Mouse (Mus musculus) limb, embryonic 13.5 days (tissue): ENCODE measurements at regions not wholly inside any gene's neighbourhood (a gene's known extent, or its start where the extent isn't known, plus 50 kb on each side); places are given as distances from the start of the nearest gene placed in this dataset.

ENCODE experiments used
- ATAC-seq: fragments of 200-750 bp; cut with Nextera tagmentation; 2 replicates; pipeline ENCODE4 v1.8.0; 2017; ENCODE audit warnings: low read depth, moderate number of reproducible peaks, moderate TSS enrichment; ENCODE audit not compliant: low FRiP score
- H3K27ac ChIP-seq: fragments of 300-500 bp; sonication (generic); 2 replicates; pipeline ENCODE4 v1.5.1; 2015; ENCODE audit warnings: inconsistent platforms, mild to moderate bottlenecking, moderate library complexity
- H3K27me3 ChIP-seq: fragments of 300-500 bp; sonication (generic); 2 replicates; pipeline ENCODE4 v1.6.1; 2015; ENCODE audit warnings: mild to moderate bottlenecking, inconsistent platforms
- H3K36me3 ChIP-seq: fragments of 300-500 bp; sonication (generic); 2 replicates; pipeline ENCODE4 v1.6.1; 2015; ENCODE audit warnings: inconsistent platforms, mild to moderate bottlenecking, moderate library complexity
- H3K4me1 ChIP-seq: fragments of 300-500 bp; sonication (generic); 2 replicates; pipeline ENCODE4 v1.6.1; 2015; ENCODE audit warnings: inconsistent platforms
- H3K4me2 ChIP-seq: fragments of 300-500 bp; sonication (generic); replicated peaks from 2 replicates; pipeline ENCODE4 v1.6.1; 2015; ENCODE audit warnings: inconsistent platforms, mild to moderate bottlenecking, moderate library complexity
- H3K4me3 ChIP-seq: fragments of 300-500 bp; sonication (generic); 2 replicates; pipeline ENCODE4 v1.5.1; 2015; ENCODE audit warnings: moderate library complexity, mild to moderate bottlenecking, inconsistent platforms
- H3K9ac ChIP-seq: fragments of 300-500 bp; sonication (generic); 2 replicates; pipeline ENCODE4 v1.6.1; 2015; ENCODE audit warnings: mild to moderate bottlenecking, inconsistent platforms
- H3K9me3 ChIP-seq: fragments of 300-500 bp; sonication (generic); 2 replicates; pipeline ENCODE4 v1.6.1; 2016; ENCODE audit warnings: inconsistent platforms
- WGBS: fragments of 180-500 bp; shearing (Covaris S2); methylation state at CpG from one replicate; pipeline ENCODE4 v1.1.7; 2015; 5-methylcytosine and 5-hydroxymethylcytosine counted together

- Histone ChIP-seq H3K4me3 (no peak overlapping the region), H3K27me3 (no peaks in the 10 kb centered on the region), H3K9ac (no peak overlapping the region), H3K36me3 (no peaks in the 10 kb centered on the region), H3K9me3 (no peaks in the 10 kb centered on the region), H3K4me1 (no peaks in the 10 kb centered on the region), H3K4me2 (no peak overlapping the region), H3K27ac (no peak overlapping the region)
- 75% methylated on average over 1 of the region's 1 CpGs for WGBS
- ATAC-seq, result no peak
Observed at GRCm38 (mm10) chr5:116752096-116752495, 160.5 kb upstream of the Srrm4 start.

GRCm38 (mm10) chr5:116745776-116746175 is 154.2 kb upstream of the Srrm4 start:
- WGBS, result 89% methylated on average over 4 of the region's 4 CpGs
- ATAC-seq, result no peak
- H3K9me3 ChIP-seq, result no peaks in the 10 kb centered on the region
- no peaks in the 10 kb centered on the region for H3K27me3 ChIP-seq
- H3K27ac ChIP-seq, result no peak overlapping the region
- H3K36me3 ChIP-seq, result no peaks in the 10 kb centered on the region
- no peak overlapping the region for H3K4me3 ChIP-seq
- H3K4me1 ChIP-seq, result 0 out of 2 replicates have a peak, but pooled peaks cover 4% of the 10 kb centered on the region
- no peak overlapping the region for H3K9ac ChIP-seq
- H3K4me2 ChIP-seq, result no peak overlapping the region

- Histone ChIP-seq H3K9ac (no peak overlapping the region), H3K4me3 (no peak overlapping the region), H3K4me2 (no peak overlapping the region), H3K4me1 (0 out of 2 replicates have a peak, but pooled peaks cover 4% of the 10 kb centered on the region), H3K27ac (no peak overlapping the region), H3K27me3 (no peaks in the 10 kb centered on the region), H3K9me3 (no peaks in the 10 kb centered on the region), H3K36me3 (no peaks in the 10 kb centered on the region)
- no peak for ATAC-seq
- WGBS, result 25% methylated on average over 10 of the region's 10 CpGs
Observed at GRCm38 (mm10) chr5:116744389-116744788, 152.8 kb upstream of the Srrm4 start.

GRCm38 (mm10) chr5:116735622-116736021 is 144.0 kb upstream of the Srrm4 start:
- no peaks in the 10 kb centered on the region for H3K4me1 ChIP-seq
- no peak overlapping the region for H3K27ac ChIP-seq
- 82% methylated on average over 4 of the region's 4 CpGs for WGBS
- H3K4me2 ChIP-seq, result no peak overlapping the region
- no peaks in the 10 kb centered on the region for H3K36me3 ChIP-seq
- H3K27me3 ChIP-seq, result no peaks in the 10 kb centered on the region
- H3K9ac ChIP-seq, result no peak overlapping the region
- no peaks in the 10 kb centered on the region for H3K9me3 ChIP-seq
- no peak overlapping the region for H3K4me3 ChIP-seq
- no peak for ATAC-seq

GRCm38 (mm10) chr5:116731509-116731908 is 139.9 kb upstream of the Srrm4 start:
- WGBS, result 86% methylated on average over 3 of the region's 3 CpGs

GRCm38 (mm10) chr5:116719200-116719599 is 127.6 kb upstream of the Srrm4 start:
- Histone ChIP-seq H3K4me1 (no peaks in the 10 kb centered on the region), H3K9me3 (no peaks in the 10 kb centered on the region), H3K4me3 (no peak overlapping the region), H3K9ac (no peak overlapping the region), H3K27me3 (no peaks in the 10 kb centered on the region), H3K27ac (no peak overlapping the region), H3K36me3 (no peaks in the 10 kb centered on the region), H3K4me2 (no peak overlapping the region)
- WGBS, result 82% methylated on average over 1 of the region's 1 CpGs
- ATAC-seq, result no peak

More at GRCm38 (mm10) chr5:116731509-116731908, 139.9 kb upstream of the Srrm4 start:
- no peaks in the 10 kb centered on the region for H3K36me3 ChIP-seq
- no peak overlapping the region for H3K4me2 ChIP-seq
- H3K9me3 ChIP-seq, result no peaks in the 10 kb centered on the region
- H3K27me3 ChIP-seq, result no peaks in the 10 kb centered on the region
- H3K4me1 ChIP-seq, result no peaks in the 10 kb centered on the region
- no peak overlapping the region for H3K4me3 ChIP-seq
- no peak overlapping the region for H3K27ac ChIP-seq
- no peak for ATAC-seq
- no peak overlapping the region for H3K9ac ChIP-seq

GRCm38 (mm10) chr5:116714256-116714655 is 122.6 kb upstream of the Srrm4 start:
- Histone ChIP-seq H3K9me3 (no peaks in the 10 kb centered on the region), H3K27me3 (no peaks in the 10 kb centered on the region), H3K9ac (no peak overlapping the region), H3K27ac (no peak overlapping the region), H3K4me2 (no peak overlapping the region), H3K4me1 (no peaks in the 10 kb centered on the region), H3K4me3 (no peak overlapping the region), H3K36me3 (no peaks in the 10 kb centered on the region)
- no peak for ATAC-seq
- 27% methylated on average over 7 of the region's 7 CpGs for WGBS

- H3K36me3 ChIP-seq, result no peaks in the 10 kb centered on the region
- H3K9ac ChIP-seq, result no peak overlapping the region
- H3K27me3 ChIP-seq, result no peaks in the 10 kb centered on the region
- no peaks in the 10 kb centered on the region for H3K9me3 ChIP-seq
- 92% methylated on average over 3 of the region's 3 CpGs for WGBS
- no peak for ATAC-seq
- no peak overlapping the region for H3K4me2 ChIP-seq
- no peaks in the 10 kb centered on the region for H3K4me1 ChIP-seq
- no peak overlapping the region for H3K4me3 ChIP-seq
- H3K27ac ChIP-seq, result no peak overlapping the region
Observed at GRCm38 (mm10) chr5:116712056-116712455, 120.4 kb upstream of the Srrm4 start.

- no peaks in the 10 kb centered on the region for H3K27me3 ChIP-seq
- no peak for ATAC-seq
- WGBS, result 20% methylated on average over 6 of the region's 6 CpGs
Observed at GRCm38 (mm10) chr5:116708505-116708904, 116.9 kb upstream of the Srrm4 start.

GRCm38 (mm10) chr5:116662466-116662865 is 70.8 kb upstream of the Srrm4 start:
- H3K9ac ChIP-seq, result no peak overlapping the region
- H3K27me3 ChIP-seq, result no peaks in the 10 kb centered on the region
- H3K27ac ChIP-seq, result no peak overlapping the region
- no peaks in the 10 kb centered on the region for H3K4me1 ChIP-seq
- H3K9me3 ChIP-seq, result no peaks in the 10 kb centered on the region
- 83% methylated on average over 5 of the region's 5 CpGs for WGBS
- no peak for ATAC-seq
- H3K4me2 ChIP-seq, result no peak overlapping the region
- H3K4me3 ChIP-seq, result no peak overlapping the region
- H3K36me3 ChIP-seq, result no peaks in the 10 kb centered on the region

More at GRCm38 (mm10) chr5:116708505-116708904, 116.9 kb upstream of the Srrm4 start:
- H3K36me3 ChIP-seq, result no peaks in the 10 kb centered on the region
- no peaks in the 10 kb centered on the region for H3K4me1 ChIP-seq
- H3K4me2 ChIP-seq, result no peak overlapping the region
- no peak overlapping the region for H3K4me3 ChIP-seq
- H3K27ac ChIP-seq, result no peak overlapping the region
- H3K9me3 ChIP-seq, result no peaks in the 10 kb centered on the region
- no peak overlapping the region for H3K9ac ChIP-seq

GRCm38 (mm10) chr5:116661851-116662250 is 70.2 kb upstream of the Srrm4 start:
- no peaks in the 10 kb centered on the region for H3K36me3 ChIP-seq
- H3K27ac ChIP-seq, result no peak overlapping the region
- no peak overlapping the region for H3K4me2 ChIP-seq
- no peak overlapping the region for H3K9ac ChIP-seq
- H3K9me3 ChIP-seq, result no peaks in the 10 kb centered on the region
- no peak overlapping the region for H3K4me3 ChIP-seq
- no peaks in the 10 kb centered on the region for H3K27me3 ChIP-seq
- 67% methylated on average over 2 of the region's 2 CpGs for WGBS
- H3K4me1 ChIP-seq, result no peaks in the 10 kb centered on the region
- ATAC-seq, result no peak

GRCm38 (mm10) chr5:116654486-116655420 is 63.1 kb upstream of the Srrm4 start:
- no peak for ATAC-seq
- H3K9ac ChIP-seq, result no peak overlapping the region
- H3K9me3 ChIP-seq, result peaks cover 9% of the 10 kb centered on the region; the same call in 1 of the 2 replicates
- no peaks in the 10 kb centered on the region for H3K36me3 ChIP-seq
- WGBS, result 89% methylated on average over 17 of the region's 17 CpGs
- no peaks in the 10 kb centered on the region for H3K27me3 ChIP-seq
- no peak overlapping the region for H3K4me2 ChIP-seq
- H3K27ac ChIP-seq, result no peak overlapping the region
- H3K4me3 ChIP-seq, result no peak overlapping the region
- H3K4me1 ChIP-seq, result no peaks in the 10 kb centered on the region
